Mouse (Mus musculus) liver, embryonic 14.5 days (tissue): ENCODE data around the gene Srp14.

Experiments
- CTCF ChIP-seq: IDR thresholded peaks from 2 replicates; pipeline ENCODE4 v1.5.1; 2016; ENCODE audit warnings: antibody characterized with exemption, low read depth, control low read depth
- EP300 ChIP-seq: IDR thresholded peaks from 2 replicates; pipeline ENCODE4 v1.6.1; 2016; ENCODE audit warnings: antibody characterized with exemption, low read depth

DNA sequence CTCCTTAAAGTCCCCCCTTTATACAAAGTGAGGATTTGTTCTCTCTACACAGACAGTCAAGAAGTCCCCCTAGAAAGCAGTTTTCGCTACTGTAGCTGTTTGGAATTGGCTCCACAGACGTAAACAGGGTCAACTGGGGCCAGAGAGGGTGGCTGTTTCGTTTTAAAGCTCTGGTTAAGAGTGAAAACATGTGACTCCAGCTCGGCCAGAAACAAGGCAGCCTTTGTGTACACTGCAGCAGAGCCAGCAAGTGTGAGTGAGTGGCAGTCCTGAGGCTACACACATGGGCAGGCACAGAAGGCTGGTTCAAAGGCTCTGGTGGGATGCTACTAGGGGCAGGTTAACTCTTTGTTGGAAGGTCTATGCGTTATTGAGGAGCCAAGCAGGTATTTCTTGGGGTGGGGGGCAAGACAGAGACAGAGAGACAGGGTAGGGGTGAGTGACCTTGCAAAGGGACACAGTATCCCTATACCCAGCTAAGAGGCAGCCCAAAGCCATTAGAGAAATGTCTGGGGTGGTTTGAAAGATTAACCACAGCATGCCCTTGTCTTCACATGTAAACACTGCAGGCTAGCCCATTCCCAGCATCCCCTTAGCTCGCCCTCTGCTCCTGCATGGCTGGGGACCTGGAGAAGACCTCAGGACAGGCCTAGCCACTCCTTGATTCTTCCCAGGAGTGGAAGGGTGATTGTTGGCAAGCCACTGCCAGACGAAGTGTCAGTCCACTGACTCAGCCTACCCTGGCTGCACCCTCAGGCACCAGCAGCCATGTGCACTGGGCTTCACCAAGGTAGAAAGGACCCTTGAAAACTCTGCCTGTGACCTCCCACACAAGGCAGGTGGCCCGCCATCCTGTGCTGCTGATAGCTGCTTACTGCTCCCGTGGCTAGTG is 40.8 kb upstream of the Srp14 start:
- TF ChIP-seq CTCF, result no peak
- no peak for TF ChIP-seq EP300
